Mouse (Mus musculus): ENCODE data around the gene Gpr3.

GRCm38 (mm10) chr4:133221701-133222100, 9.4 kb upstream of the Gpr3 start:
- no peak for TF ChIP-seq CTCF (IDR thresholded peaks at IDR 0.05)
- TF ChIP-seq EP300 (IDR thresholded peaks at IDR 0.05) = no peak
